Mouse (Mus musculus): Measurements from ENCODE around the gene Taf9b.
"Not testable (repeated sequence)": the region's sequence is repeated elsewhere in the genome, so short reads cannot be mapped to it uniquely, and the experiment has no call there.

The Taf9b gene

DNA sequence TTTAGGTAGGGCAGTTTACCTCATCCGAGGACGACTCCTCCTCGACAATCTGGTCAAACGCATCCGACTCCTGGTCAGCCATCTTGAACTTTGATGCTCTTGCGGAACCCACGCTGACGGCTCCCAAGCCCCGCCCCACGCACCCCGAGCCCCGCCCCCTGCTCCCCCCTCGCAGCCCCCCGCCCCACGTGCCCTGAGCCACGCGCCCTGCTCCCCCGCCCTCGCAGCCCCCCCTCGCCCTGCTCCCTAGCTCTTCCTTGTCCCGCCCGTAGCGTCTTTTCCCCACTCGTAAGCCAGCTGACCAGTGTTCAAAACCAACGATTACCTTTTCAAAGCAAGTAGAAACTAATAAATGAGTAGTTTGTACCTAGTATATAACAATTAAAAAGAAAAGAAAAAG, at the start of gene Taf9b:
TSS of gene Taf9b (minus strand) at position 101 of the 400 bp plus-strand sequence.
- DNase-seq (ENCODE audit: low spot score): no peak

DNA sequence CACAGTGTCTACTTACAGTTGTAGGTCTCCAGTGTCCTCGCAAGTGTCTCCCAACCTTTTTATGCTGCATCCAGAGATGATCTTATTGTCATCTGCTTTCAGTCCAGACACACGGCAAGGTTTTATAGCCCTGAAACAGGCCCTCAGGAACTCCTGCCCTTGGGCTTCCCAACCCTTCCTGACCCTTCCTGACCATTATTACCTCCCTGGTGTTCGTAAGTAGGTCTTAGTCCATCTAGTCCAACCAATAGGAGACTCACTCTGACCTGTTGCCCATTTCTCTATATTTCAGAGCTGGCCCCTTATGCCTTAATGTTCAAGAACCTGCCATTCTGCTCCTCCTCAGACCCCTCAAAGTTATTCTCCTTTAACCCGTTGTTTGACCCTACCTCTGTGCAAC, 34.3 kb upstream of the Taf9b start, which contains the start of gene Fnd3c2:
TSS of gene Fnd3c2 (minus strand) at position 101 of the 400 bp plus-strand sequence.
- no peak for DNase-seq (ENCODE audit: low spot score)

DNA sequence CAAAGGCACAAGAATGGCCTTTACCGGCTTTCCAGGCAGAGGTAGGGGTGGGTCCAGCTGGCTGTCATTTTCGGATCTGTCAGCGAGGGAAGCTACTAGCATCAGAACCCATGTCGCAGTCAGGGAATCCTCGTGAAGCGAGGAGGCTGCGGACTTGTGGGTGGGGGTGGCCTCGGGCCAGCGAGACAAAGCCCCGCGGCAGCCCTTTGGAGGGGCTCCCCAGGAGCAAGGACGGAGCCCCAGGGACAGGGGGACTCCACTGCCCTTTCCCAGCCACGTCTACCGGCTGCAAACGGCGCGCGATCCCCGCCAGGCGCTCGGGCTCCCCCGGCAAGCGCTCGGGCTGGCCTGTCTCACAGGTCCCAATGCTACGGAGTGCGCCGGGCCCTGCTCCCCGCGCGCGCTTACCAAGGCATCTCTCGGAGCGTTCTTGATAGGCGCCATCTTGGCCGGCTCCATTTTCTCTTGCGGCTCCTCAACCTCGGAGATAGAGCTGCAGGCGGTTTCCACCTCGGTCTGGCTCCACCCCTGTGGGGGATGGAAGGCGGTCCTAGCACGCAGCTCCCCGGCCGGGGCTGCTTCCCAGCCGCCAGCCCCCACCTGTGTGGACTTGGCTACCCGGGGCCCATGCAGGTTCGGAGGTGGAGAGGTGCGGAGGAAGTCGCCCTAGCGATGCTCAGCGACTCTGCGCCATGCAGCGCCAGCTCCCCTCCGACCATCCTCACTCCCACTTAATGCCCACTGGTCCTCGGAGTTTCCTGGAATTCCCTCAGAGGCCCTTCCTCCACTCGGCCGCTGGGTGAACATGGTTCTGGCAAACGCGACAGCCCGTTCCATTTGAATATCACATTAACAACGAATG, 1.6 kb downstream of the Taf9b start:
- DNase-seq (ENCODE audit: low spot score): peak; percentile 42

DNA sequence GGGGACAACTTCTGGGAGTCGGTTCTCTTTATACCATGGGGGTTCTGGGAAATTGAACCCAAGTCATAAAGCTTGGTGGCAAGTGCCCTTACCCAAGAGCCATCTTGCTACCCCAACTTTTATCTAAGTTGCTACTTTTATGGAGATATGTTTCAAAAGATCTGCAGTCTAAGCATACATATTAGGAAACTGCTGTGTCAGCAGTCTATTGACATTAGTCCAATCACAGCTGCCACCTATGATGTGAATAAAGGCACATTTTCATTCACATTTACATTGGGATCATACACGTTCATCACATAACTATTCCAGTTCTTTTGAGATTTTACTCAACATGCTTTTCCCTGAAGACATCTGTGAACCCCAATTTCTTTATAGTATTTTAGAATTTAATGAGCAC, 11.9 kb downstream of the Taf9b start:
- no peak for DNase-seq (ENCODE audit: low spot score)

DNA sequence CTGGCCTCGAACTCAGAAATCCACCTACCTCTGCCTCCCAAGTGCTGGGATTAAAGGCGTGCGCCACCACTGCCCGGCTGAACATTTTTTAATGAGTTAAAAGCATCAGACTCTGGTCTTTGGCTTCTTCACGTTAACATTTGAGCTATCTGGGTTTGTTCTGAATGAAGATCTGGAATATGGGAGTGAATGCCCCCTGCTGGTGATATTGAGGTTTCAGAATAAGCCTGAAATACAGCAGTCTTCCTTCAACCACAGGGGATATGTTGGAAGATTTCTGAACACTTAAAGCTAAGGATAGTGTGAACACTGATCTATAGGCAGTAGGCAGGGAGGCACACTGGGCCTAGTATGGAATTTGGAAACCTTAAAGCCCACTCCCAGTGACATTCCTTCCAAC, 22.1 kb downstream of the Taf9b start:
- no peak for DNase-seq (ENCODE audit: low spot score)

DNA sequence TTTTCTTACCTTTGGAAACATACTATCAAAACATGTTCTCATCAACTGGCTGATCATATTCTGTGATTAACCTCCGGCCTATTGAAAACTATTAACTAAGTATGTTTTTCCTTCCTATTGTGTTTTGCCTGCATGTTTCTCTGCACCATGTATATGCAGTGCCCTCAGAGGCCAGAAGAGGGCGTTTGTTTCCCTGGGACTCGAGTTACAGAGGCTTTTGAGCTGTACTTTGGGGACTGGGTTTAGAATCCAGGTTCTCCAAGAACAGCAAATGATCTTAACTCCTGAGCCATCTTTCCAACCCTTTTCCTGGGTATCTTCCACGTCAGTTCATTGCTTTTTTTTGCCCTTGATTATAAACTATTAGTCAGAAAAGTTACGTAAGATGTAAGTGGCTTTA, 23.6 kb downstream of the Taf9b start:
- no peak for DNase-seq (ENCODE audit: low spot score)

DNA sequence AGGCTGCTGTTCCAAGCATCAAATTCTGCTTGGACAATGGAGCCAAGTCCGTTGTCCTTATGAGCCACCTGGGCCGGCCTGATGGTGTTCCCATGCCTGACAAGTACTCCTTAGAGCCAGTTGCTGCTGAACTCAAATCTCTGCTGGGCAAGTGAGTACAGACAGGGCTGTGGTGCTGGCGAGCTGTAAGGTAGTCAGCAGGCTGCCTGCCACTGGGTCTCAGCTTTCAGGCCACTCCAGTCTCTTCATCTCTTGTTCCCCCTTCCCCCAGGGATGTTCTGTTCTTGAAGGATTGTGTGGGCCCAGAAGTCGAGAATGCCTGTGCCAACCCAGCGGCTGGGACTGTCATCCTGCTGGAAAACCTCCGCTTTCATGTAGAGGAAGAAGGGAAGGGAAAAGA, 26.6 kb downstream of the Taf9b start:
- DNase-seq (ENCODE audit: low spot score): not testable (repeated sequence)

DNA sequence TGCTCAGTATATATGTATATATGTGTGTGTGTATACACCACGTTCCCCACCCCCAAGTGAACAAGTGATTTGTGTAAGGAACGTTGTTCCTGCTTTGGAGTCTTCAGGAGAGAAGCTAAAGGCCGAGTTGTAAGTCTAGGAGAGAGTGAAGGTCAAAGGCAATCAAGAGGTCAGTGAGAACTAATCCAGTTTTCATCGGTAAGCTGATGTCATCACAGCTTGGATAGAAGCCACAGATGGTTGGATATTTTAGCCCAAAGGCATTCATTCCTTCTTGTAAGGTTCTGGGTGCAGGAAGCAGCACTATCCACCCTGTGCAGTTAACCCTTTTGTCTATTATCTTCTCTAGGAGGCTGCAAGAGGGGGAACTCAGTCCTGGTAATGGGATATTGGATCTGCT, 30.9 kb downstream of the Taf9b start:
- no peak for DNase-seq (ENCODE audit: low spot score)

DNA sequence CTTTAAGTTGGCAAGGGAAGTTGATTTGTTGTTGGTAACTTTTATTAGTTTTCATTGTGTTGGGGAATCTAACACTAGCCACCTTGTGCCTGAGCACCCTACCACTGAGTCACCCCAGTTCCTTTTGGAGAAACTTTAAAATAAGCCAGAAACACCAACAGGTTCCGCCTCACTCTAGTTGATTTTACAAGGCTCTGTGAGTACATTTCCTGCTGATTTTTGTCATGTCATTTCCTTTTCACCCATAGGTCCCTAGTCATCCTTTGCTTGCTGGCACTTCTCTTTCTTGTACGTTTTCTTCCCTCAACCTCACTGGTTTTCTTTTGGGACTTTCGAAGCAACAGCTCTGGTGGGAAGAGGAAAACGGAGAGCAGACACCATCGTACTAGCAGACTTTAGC, 31.6 kb downstream of the Taf9b start:
- no peak for DNase-seq (ENCODE audit: low spot score)

DNA sequence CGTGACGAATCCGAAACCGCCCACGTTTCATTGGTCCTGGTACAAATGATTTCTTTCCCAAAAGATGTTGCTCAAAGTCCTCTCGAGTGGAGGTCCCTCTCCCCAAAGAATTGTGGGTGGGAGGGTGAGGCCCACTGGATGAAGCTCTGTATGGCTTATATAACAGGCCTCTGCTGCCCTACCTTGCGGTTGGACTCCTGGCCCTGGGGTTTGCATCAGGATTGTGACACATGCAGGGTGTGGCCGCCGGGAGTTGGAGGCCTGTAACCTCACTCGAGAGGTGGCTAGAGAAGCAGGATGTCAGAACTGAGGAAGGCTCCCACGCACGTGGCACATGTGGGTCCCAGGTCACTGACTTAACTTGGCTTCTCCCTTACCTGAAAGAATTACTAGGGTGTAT, 33.2 kb downstream of the Taf9b start:
- DNase-seq (ENCODE audit: low spot score): peak; percentile 4

DNA sequence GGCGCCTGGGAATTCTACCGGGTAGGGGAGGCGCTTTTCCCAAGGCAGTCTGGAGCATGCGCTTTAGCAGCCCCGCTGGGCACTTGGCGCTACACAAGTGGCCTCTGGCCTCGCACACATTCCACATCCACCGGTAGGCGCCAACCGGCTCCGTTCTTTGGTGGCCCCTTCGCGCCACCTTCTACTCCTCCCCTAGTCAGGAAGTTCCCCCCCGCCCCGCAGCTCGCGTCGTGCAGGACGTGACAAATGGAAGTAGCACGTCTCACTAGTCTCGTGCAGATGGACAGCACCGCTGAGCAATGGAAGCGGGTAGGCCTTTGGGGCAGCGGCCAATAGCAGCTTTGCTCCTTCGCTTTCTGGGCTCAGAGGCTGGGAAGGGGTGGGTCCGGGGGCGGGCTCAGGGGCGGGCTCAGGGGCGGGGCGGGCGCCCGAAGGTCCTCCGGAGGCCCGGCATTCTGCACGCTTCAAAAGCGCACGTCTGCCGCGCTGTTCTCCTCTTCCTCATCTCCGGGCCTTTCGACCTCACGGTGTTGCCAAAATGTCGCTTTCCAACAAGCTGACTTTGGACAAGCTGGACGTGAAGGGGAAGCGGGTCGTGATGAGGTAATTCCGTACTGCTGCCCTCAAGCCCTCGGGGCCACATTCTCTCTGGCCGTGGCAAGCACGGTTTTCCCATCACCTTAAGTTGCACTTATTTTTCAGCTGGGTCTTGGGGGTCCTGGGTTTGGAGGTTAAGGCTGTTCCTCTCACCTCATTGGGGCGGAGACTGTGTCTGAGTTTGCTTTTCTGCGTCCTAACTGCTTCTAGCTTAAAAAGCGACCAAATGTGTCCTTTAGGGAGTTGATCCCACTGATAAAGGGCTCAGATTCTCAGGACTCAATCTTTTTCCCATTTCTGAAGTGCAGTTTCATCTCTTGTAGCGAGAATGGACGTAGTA, 34.0 kb downstream of the Taf9b start, which contains the start of gene Pgk1:
TSS of gene Pgk1 (plus strand) at position 388 of the 937 bp plus-strand sequence.
- peak; percentile 75 for DNase-seq (ENCODE audit: low spot score)

DNA sequence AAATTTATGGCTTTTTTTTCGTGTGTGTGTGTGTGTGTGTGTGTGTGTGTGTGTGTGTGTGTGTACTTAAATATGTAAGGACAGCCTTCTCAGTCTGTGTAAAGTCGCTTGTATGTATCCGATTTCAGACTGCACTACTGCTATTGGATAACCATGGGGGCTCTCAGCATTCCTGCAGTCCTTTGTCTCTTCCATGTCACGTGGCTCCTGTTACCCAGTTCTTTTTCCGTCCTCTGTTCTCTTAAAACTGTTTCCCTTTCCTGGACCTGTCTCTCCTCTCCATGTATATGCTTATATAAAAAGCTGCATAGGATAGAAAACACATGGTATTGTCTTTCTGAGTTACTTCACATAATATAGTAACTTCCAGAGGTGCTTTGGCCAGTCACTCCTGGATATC, 35.3 kb downstream of the Taf9b start:
- DNase-seq (ENCODE audit: low spot score): no peak

DNA sequence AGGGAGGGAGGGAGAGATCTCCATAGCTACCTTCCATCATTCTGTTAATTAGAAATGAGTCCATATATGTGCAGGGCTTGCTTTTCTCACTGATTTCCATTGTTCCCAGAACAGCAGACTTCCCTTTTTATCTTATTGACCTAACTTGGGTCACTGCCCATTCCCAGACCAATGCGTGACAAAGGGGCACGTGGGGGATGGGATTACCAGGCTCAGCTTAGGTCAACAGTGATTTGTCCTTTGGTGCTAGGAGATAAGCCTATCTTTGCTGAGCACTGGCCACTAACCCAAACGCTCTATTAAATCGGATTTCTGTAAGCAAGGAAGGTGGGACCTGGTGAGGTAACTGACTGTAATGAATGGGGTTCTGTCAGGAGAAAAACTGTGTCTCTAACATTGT, 36.7 kb downstream of the Taf9b start:
- DNase-seq (ENCODE audit: low spot score): no peak

DNA sequence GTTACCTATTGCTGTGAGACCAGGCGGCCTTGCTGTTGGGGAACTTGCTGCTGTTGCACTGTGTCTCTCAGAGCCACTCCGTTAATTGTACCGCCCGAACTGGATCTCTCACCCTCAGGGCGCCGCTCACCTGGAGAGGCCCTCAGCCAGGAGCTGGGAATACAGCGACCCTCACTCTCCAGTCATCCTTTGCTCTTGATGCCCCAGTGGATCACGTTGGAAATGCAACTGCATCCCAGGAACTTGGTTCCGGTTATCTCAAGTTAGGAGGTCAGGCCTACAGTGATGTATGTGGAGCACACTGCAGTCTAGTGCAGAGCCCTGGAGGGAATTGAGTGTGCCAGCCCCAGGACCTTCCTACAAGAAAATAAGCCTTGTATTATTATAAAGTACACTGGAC, 44.6 kb downstream of the Taf9b start:
- no peak for DNase-seq (ENCODE audit: low spot score)

DNA sequence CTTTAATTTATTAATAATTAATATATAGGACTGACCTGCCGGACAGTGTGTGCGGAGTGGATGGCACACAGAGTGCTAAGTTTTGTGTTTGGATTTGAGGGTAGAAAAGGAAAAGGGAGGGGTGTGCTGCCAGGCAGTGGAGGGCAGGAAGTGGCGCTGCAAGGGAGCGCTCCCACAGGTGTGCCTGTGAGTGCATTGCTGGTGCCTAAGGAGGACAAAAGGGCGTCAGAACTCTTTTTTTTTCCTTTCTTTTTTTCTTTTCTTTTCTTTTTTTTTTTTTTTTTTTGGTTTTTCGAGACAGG, 49.2 kb downstream of the Taf9b start:
- no peak for DNase-seq (ENCODE audit: low spot score)

DNA sequence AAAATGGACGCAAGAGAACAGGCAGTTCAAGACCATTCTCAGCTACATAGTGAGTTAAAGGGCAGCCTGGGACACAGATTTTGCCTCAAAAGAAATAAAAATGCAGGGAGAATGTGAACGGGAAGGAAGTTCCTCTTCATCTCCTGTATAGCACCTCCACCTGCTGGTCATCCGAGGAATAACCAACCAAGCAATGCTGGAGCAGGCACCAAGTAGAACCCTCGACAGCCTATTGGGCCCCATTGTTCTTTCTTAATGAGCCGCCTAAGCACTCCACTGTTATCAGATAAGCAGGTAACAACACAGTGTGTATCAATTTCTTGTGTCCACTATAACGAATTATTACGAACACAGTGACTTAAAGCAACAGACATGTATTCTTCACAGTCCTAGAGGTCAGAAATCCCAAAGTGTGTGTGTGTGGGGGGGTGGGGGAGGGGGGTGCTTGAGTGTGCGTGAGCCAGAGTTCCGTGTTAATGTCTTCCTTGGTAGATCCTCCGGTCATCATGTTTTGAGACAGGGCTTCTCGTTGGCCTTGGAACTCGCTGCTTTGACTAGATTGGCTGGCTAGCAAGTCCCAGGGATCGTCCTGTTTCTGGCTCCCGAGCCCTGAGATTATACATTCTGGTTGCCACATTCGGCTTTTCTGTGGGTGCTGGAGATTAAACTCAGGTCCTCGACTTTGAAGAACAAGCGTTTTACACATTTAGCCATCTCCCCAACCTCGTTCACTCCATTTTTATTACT, 49.7 kb downstream of the Taf9b start:
- DNase-seq (ENCODE audit: low spot score): peak; percentile 35

DNA sequence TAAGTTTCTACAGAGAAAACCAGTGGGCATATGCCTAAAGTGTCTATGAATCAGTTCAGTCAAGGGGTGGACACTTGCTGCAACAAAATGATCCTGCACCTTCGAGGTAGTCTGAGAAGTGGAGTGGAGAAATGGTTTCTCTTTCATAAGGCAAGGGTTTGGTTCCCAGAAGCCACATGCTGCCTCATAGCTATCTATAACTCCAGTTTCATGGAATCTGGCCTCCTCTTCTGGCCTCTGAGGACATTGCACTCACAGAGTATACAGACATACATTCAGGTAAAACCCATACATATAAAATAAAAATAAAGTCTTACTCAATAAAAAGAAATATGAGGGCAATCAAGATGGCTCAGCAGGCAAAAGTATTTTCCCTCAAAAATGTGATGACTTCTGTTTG, 55.9 kb downstream of the Taf9b start:
- DNase-seq (ENCODE audit: low spot score): no peak

DNA sequence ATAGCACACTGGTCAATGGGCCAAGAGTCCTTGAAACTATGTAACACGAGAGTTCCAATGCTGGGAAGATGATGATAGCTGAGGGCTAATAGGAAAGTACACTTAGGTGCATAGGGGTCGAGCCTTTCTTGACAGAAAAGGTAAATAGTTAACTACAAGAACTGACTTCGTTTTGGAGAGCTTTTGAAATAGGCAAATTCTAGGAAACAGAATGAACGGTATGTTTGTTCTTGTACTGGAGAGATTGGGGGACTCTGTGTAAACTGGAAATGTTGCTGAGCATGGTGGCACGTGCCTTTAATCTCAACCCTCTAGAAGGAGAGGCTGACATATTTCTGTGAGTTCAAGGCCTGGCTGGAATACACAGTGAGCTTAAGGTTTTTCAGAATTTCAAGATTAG, 56.4 kb downstream of the Taf9b start:
- no peak for DNase-seq (ENCODE audit: low spot score)

DNA sequence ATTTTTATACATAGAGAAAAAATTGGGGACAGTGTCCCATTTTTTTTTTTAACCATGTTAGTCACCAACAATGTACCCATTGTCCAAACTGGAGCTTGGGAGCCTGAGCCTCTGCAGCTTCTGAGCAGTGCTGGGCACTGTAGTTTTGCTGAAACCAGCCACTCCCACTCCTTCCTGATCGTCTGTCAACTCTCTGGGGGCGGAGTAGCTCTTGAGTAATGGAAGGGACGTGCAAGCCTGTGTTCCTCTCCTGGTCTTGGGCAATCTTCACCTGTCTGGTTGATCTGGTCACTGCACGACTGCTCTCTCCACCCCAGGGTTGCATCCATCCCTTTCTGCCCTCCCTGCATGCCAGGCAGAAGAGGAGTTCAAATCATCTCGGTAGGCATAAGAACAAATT, 57.0 kb downstream of the Taf9b start:
- DNase-seq (ENCODE audit: low spot score): no peak

All from spleen, adult 12 weeks (tissue).